Mouse (Mus musculus): ENCODE data around the gene Pex11g.

Gene Pex11g

GRCm38 (mm10) chr8:3414639-3415190, 52.8 kb downstream of the Pex11g start:
- no peak for DNase-seq

GRCm38 (mm10) chr8:3412816-3413215, 54.7 kb downstream of the Pex11g start:
- DNase-seq, result no peak

GRCm38 (mm10) chr8:3411901-3412301, 55.6 kb downstream of the Pex11g start:
- no peak for DNase-seq

GRCm38 (mm10) chr8:3411085-3411484, 56.4 kb downstream of the Pex11g start:
- DNase-seq, result no peak

- DNase-seq, result no peak
Observed at GRCm38 (mm10) chr8:3407417-3407816, 60.1 kb downstream of the Pex11g start.
